Comparison of ENCODE assay signal across 13 mouse cellular contexts in genomic region chr6:100977201-100977691, GRCm38 (mm10).
DNase-seq lines count a peak whose midpoint lies in the region; ATAC-seq and TF ChIP-seq lines count a peak whose summit lies in the region.
"Had no signal": no experiment of that assay in that cellular context is flagged by ENCODE, and none has a peak within 500 bp of the region (broad histone marks: within the 10 kb centered on the region; RNA-seq: fewer than 3 reads in every experiment).

No protein-coding gene starts in this region.

- H3K4me3 ChIP-seq in lung, embryonic 14.5 days (ENCODE audit: low read depth, low read length), result no peak overlapping the region
- no peak overlapping the region for H3K4me3 ChIP-seq in hindbrain, embryonic 14.5 days (replicated peaks; ENCODE audit: low read length)
- no peak overlapping the region for H3K4me3 ChIP-seq in midbrain, embryonic 11.5 days (ENCODE audit: low read depth, low read length)
- no peak overlapping the region for H3K4me3 ChIP-seq in stomach, embryonic 16.5 days (replicated peaks; ENCODE audit: low read length)
- H3K4me3 ChIP-seq: heart, embryonic 13.5 days had no signal

- WGBS in lung, embryonic 14.5 days, result 47% methylated on average over 9 of the region's 9 CpGs
- WGBS in hindbrain, embryonic 14.5 days, result 44% methylated on average over 9 of the region's 9 CpGs
- 76% methylated on average over 9 of the region's 9 CpGs for WGBS in midbrain, embryonic 11.5 days
- 44% methylated on average over 9 of the region's 9 CpGs for WGBS in stomach, embryonic 16.5 days

- peak; percentile 25 for DNase-seq in lung, embryonic 14.5 days
- DNase-seq in lung, postnatal 36 days, result no peak
- no peak for DNase-seq in hindbrain, embryonic 14.5 days (ENCODE audit: low spot score)
- peak; percentile 85 for DNase-seq in midbrain, embryonic 11.5 days (ENCODE audit: low spot score, missing footprints)
- no peak for DNase-seq in embryo, embryonic 10 days (ENCODE audit: low spot score)
- DNase-seq: cerebellum, adult 11-12 months; kidney, postnatal 4 days; lung, adult 18-20 months; spleen, adult 18-20 months had no signal

- TF ChIP-seq CTCF in lung, embryonic 14.5 days (IDR thresholded peaks at IDR 0.05; ENCODE audit: low read depth), result no peak

- no peaks in the 10 kb centered on the region for H3K9me3 ChIP-seq in lung, embryonic 14.5 days (ENCODE audit: low read depth, low read length)
- no peaks in the 10 kb centered on the region for H3K9me3 ChIP-seq in hindbrain, embryonic 14.5 days (ENCODE audit: control insufficient read depth, low read length)
- H3K9me3 ChIP-seq in midbrain, embryonic 11.5 days (ENCODE audit: control insufficient read depth, low read length), result no peaks in the 10 kb centered on the region
- no peaks in the 10 kb centered on the region for H3K9me3 ChIP-seq in stomach, embryonic 16.5 days (replicated peaks; ENCODE audit: control insufficient read depth, low read length)
- H3K9me3 ChIP-seq: heart, embryonic 13.5 days had no signal

- no peaks in the 10 kb centered on the region for H3K36me3 ChIP-seq in lung, embryonic 14.5 days (ENCODE audit: insufficient read depth)
- H3K36me3 ChIP-seq in hindbrain, embryonic 14.5 days (replicated peaks; ENCODE audit: control insufficient read depth, insufficient read depth), result no peaks in the 10 kb centered on the region
- H3K36me3 ChIP-seq in midbrain, embryonic 11.5 days (ENCODE audit: control insufficient read depth, insufficient read depth, low read length), result no peaks in the 10 kb centered on the region
- H3K36me3 ChIP-seq in stomach, embryonic 16.5 days (ENCODE audit: control insufficient read depth, insufficient read depth, low read length), result no peaks in the 10 kb centered on the region
- H3K36me3 ChIP-seq: heart, embryonic 13.5 days had no signal

- no peak overlapping the region; the same call in 1 of the 2 replicates for H3K27ac ChIP-seq in lung, embryonic 14.5 days (ENCODE audit: low read depth)
- H3K27ac ChIP-seq in hindbrain, embryonic 14.5 days, result peak overlapping the region; percentile 67
- no peak overlapping the region for H3K27ac ChIP-seq in midbrain, embryonic 11.5 days (ENCODE audit: low read depth, low read length)
- no peak overlapping the region for H3K27ac ChIP-seq in stomach, embryonic 16.5 days (ENCODE audit: low read length)
- H3K27ac ChIP-seq: heart, embryonic 13.5 days had no signal

- peaks cover 12% of the 10 kb centered on the region for H3K4me1 ChIP-seq in lung, embryonic 14.5 days (ENCODE audit: insufficient read depth)
- H3K4me1 ChIP-seq in hindbrain, embryonic 14.5 days (replicated peaks; ENCODE audit: control insufficient read depth, insufficient read depth, low read length), result peaks cover 25% of the 10 kb centered on the region
- peaks cover 6% of the 10 kb centered on the region; the same call in 1 of the 2 replicates for H3K4me1 ChIP-seq in midbrain, embryonic 11.5 days (ENCODE audit: control insufficient read depth, insufficient read depth, low read length)
- H3K4me1 ChIP-seq in stomach, embryonic 16.5 days (ENCODE audit: control insufficient read depth, insufficient read depth, low read length), result no peaks in the 10 kb centered on the region

- 0 out of 2 replicates have a peak, but pooled peaks have one; percentile 7 for ATAC-seq in lung, embryonic 14.5 days (ENCODE audit: insufficient read depth)
- peak; percentile 62; the same call in 1 of the 2 replicates for ATAC-seq in hindbrain, embryonic 14.5 days (ENCODE audit: low FRiP score)
- ATAC-seq in midbrain, embryonic 11.5 days (ENCODE audit: low FRiP score), result peak; percentile 44; the same call in 1 of the 2 replicates
- peak; percentile 29; the same call in 1 of the 2 replicates for ATAC-seq in stomach, embryonic 16.5 days (ENCODE audit: insufficient read depth, low FRiP score)
- ATAC-seq in megakaryocyte, adult 5-6 weeks (ENCODE audit: poor library complexity, severe bottlenecking), result no peak
- no peak for ATAC-seq in megakaryocyte-erythroid progenitor cell, adult 5-6 weeks (replicated peaks; ENCODE audit: low FRiP score, low TSS enrichment, poor library complexity, severe bottlenecking)

- H3K4me2 ChIP-seq in lung, embryonic 14.5 days, result no peak overlapping the region
- H3K4me2 ChIP-seq in hindbrain, embryonic 14.5 days (replicated peaks), result no peak overlapping the region
- no peak overlapping the region for H3K4me2 ChIP-seq in midbrain, embryonic 11.5 days
- H3K4me2 ChIP-seq in stomach, embryonic 16.5 days (ENCODE audit: low read depth, low read length), result no peak overlapping the region
- H3K4me2 ChIP-seq: heart, embryonic 13.5 days had no signal

- H3K27me3 ChIP-seq in lung, embryonic 14.5 days (ENCODE audit: insufficient read depth, low read length), result no peaks in the 10 kb centered on the region
- no peaks in the 10 kb centered on the region for H3K27me3 ChIP-seq in hindbrain, embryonic 14.5 days (ENCODE audit: control insufficient read depth, insufficient read depth, low read length)
- no peaks in the 10 kb centered on the region for H3K27me3 ChIP-seq in midbrain, embryonic 11.5 days (ENCODE audit: control insufficient read depth, insufficient read depth, low read length)
- no peaks in the 10 kb centered on the region for H3K27me3 ChIP-seq in stomach, embryonic 16.5 days (ENCODE audit: control insufficient read depth, insufficient read depth, low read length)
- H3K27me3 ChIP-seq: heart, embryonic 13.5 days had no signal

- H3K9ac ChIP-seq in lung, embryonic 14.5 days, result no peak overlapping the region
- no peak overlapping the region for H3K9ac ChIP-seq in hindbrain, embryonic 14.5 days
- H3K9ac ChIP-seq in midbrain, embryonic 11.5 days (ENCODE audit: low read length), result no peak overlapping the region
- H3K9ac ChIP-seq in stomach, embryonic 16.5 days (ENCODE audit: low read length), result no peak overlapping the region
- H3K9ac ChIP-seq: heart, embryonic 13.5 days had no signal

Comparison
In these comparisons a context has a peak if more than half of its experiments do, and no peak if none do; other contexts are left out.
1. DNase-seq: peak in lung, embryonic 14.5 days (single experiment) and midbrain, embryonic 11.5 days (single experiment); none in lung, postnatal 36 days (single experiment), hindbrain, embryonic 14.5 days (single experiment) and embryo, embryonic 10 days (single experiment).
2. ATAC-seq: peak in lung, embryonic 14.5 days (single experiment), hindbrain, embryonic 14.5 days (single experiment), midbrain, embryonic 11.5 days (single experiment) and stomach, embryonic 16.5 days (single experiment); none in megakaryocyte, adult 5-6 weeks (single experiment) and megakaryocyte-erythroid progenitor cell, adult 5-6 weeks (single experiment).